Mouse (Mus musculus): ENCODE data around the gene Ehbp1l1.
"Not testable (repeated sequence)": the region's sequence is repeated elsewhere in the genome, so short reads cannot be mapped to it uniquely, and the experiment has no call there.

Ehbp1l1 gene

GRCm38 (mm10) chr19:5710068-5710467, 16.0 kb downstream of the Ehbp1l1 start:
- in situ Hi-C loops (cut with MboI, MseI), result no loop called here

GRCm38 (mm10) chr19:5704801-5705571, 21.1 kb downstream of the Ehbp1l1 start:
- in situ Hi-C loops (cut with MboI, MseI), result loop anchor here (5.0 kb wide), 1 partner anchor 37 kb away; the partner anchor contains the start of gene Ltbp3

GRCm38 (mm10) chr19:5704163-5704800, 21.8 kb downstream of the Ehbp1l1 start, which contains the start of gene Kcnk7:
Gene Kcnk7 (plus strand): TSS chr19:5704367.
- in situ Hi-C loops (cut with MboI, MseI), result loop anchor here (5.0 kb wide), 1 partner anchor 38 kb away; the partner anchor contains the start of gene Ltbp3

- in situ Hi-C loops (cut with MboI, MseI), result no loop called here
Observed at GRCm38 (mm10) chr19:5695849-5696462, 30.2 kb downstream of the Ehbp1l1 start.

GRCm38 (mm10) chr19:5693801-5694200, 32.3 kb downstream of the Ehbp1l1 start:
- in situ Hi-C loops (cut with MboI, MseI), result no loop called here

- in situ Hi-C loops (cut with MboI, MseI), result no loop called here
Observed at GRCm38 (mm10) chr19:5692913-5693396, 33.2 kb downstream of the Ehbp1l1 start.

- in situ Hi-C loops (cut with MboI, MseI), result no loop called here
Observed at GRCm38 (mm10) chr19:5692086-5692912, 33.8 kb downstream of the Ehbp1l1 start.

GRCm38 (mm10) chr19:5691601-5692000, 34.5 kb downstream of the Ehbp1l1 start:
- in situ Hi-C loops (cut with MboI, MseI), result no loop called here

- in situ Hi-C loops (cut with MboI, MseI), result no loop called here
Observed at GRCm38 (mm10) chr19:5690343-5690735, 35.8 kb downstream of the Ehbp1l1 start.

GRCm38 (mm10) chr19:5689565-5690342, 36.4 kb downstream of the Ehbp1l1 start:
- in situ Hi-C loops (cut with MboI, MseI), result no loop called here

- in situ Hi-C loops (cut with MboI, MseI), result no loop called here
Observed at GRCm38 (mm10) chr19:5689088-5689428, 37.1 kb downstream of the Ehbp1l1 start.

GRCm38 (mm10) chr19:5688200-5689087, 37.7 kb downstream of the Ehbp1l1 start, which contains the start of the genes Map3k11 and Pcnx3:
Gene Map3k11 (plus strand): TSS chr19:5688742.
Gene Pcnx3 (minus strand): TSS chr19:5688908.
- in situ Hi-C loops (cut with MboI, MseI), result no loop called here

- in situ Hi-C loops (cut with MboI, MseI), result no loop called here
Observed at GRCm38 (mm10) chr19:5687738-5688137, 38.4 kb downstream of the Ehbp1l1 start.

- in situ Hi-C loops (cut with MboI, MseI), result not testable (repeated sequence)
Observed at GRCm38 (mm10) chr19:5686954-5687353, 39.2 kb downstream of the Ehbp1l1 start.

- in situ Hi-C loops (cut with MboI, MseI), result no loop called here
Observed at GRCm38 (mm10) chr19:5686437-5686836, 39.7 kb downstream of the Ehbp1l1 start.

GRCm38 (mm10) chr19:5685861-5686260, 40.3 kb downstream of the Ehbp1l1 start:
- in situ Hi-C loops (cut with MboI, MseI), result no loop called here

- in situ Hi-C loops (cut with MboI, MseI), result no loop called here
Observed at GRCm38 (mm10) chr19:5685431-5685830, 40.7 kb downstream of the Ehbp1l1 start.

GRCm38 (mm10) chr19:5684985-5685384, 41.1 kb downstream of the Ehbp1l1 start:
- in situ Hi-C loops (cut with MboI, MseI), result no loop called here

GRCm38 (mm10) chr19:5684236-5684635, 41.9 kb downstream of the Ehbp1l1 start:
- in situ Hi-C loops (cut with MboI, MseI), result no loop called here

GRCm38 (mm10) chr19:5680432-5680831, 45.7 kb downstream of the Ehbp1l1 start:
- in situ Hi-C loops (cut with MboI, MseI), result no loop called here

Measured in regulatory T cell (primary cell).